Mouse (Mus musculus): ENCODE results near the gene Soga1. TPM values are rescaled to one million over a fixed set of nuclear protein-coding genes. Genes with fewer than 3 reads are reported as not detected.

Gene Soga1
- polyA plus RNA-seq, 1 experiment from 2014 or later, result 0.57 TPM

- no peak for DNase-seq (ENCODE audit: low spot score)
Measured at GRCm38 (mm10) chr2:157039900-157040648, 39.0 kb downstream of the Soga1 start.

DNA sequence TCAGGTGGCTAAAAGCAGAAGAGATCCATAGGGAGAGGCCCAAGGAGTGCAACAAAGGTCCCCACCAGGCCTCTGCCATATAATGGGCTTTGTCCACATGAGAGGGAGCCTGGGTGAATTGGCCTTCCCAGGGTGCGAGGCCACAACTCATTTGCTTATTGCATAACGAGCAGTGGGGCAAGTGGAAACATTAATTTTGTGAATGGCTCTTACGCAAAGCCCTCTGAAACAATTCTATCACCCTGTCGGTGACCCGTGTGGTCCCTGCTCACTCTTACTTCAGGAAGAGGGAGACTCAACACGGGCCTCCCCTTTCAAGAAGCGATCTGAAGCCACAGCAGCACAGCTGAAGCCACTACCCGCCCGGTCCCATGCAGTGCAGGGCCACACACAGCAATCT, 41.8 kb downstream of the Soga1 start:
- no peak for DNase-seq (ENCODE audit: low spot score)

DNA sequence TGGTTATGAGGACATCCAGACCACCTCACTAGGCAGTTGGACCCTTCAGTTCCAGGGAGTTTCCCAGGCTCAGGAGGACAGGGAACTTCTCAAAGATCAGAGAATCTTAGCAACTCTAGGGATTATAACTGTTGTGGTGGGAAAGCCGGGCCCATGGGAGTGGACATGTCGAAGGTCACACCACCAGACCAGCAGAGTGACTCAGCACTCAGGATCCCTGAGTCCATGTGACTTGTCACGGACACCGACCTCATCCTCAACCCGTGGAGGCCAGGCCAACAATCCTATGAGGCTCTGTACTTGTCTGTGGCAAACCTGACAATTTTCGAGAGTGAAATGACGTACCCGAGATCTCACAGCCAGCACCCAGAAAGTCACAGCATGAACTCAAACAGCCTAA, 42.7 kb downstream of the Soga1 start:
- no peak for DNase-seq (ENCODE audit: low spot score)

GRCm38 (mm10) chr2:157035371-157035770, 43.7 kb downstream of the Soga1 start:
- DNase-seq (ENCODE audit: low spot score), result no peak

DNA sequence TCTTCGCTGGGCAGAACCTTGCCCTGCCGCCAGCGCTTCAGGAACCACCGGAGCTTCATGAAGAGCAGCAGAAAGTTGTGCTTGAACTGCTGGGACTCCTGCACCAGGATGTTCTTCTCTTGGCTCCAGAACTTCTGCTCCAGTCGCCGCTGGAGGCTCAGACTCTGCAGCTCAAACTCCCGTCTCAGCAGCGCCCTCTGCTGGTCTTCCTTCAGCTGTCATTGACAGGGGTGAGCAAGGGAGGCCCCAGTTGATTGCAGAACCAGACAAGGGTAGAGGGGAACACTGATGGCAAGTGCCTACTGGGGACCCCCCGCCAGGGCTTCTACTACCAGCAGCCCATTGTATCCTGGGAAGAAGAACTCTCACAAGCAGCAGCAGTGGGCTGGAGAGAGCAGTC, 48.2 kb downstream of the Soga1 start:
- peak; percentile 80 for DNase-seq (ENCODE audit: low spot score)

DNA sequence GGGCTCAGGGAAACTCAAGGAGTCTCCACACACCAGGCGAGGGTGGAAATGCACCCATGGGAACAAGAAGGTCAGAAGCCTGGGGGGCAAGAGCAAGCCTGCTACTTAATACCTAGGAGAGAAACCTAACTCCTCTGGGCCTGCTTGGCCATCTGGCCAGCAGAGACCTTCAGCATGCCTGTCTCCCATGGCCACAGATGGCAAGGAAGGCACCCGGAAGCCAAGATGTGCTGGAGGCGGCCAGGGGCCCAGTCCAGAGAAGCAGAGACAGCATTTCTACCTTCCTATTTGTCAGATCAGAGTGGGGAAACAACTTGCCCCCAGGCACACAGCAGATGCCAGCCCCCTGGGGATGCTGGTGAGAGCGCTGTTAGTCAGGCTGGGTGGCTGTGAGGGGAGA, 50.8 kb downstream of the Soga1 start:
- no peak for DNase-seq (ENCODE audit: low spot score)

GRCm38 (mm10) chr2:157027106-157028008, 51.7 kb downstream of the Soga1 start:
- DNase-seq (ENCODE audit: low spot score), result no peak

DNA sequence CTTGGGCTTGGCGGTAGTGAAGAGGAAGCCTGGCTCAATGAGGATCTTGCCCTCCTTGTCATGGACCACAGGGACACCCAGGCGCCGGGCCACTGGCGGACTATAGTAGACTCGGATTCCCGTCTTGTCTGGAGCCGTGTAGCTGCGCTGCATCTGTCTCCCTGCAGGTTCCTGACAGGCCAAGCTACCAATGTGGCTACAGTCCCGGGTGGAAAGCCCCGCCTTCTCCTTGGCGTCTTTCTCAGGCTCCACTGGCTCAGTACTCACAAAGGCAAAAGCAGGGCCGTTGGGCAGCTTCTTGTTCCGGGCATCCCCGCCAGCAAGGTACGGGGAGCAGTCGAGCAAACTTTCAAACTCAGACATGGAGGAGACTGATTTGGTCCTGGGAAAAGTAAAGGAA, 57.9 kb downstream of the Soga1 start:
- DNase-seq (ENCODE audit: low spot score), result no peak

DNA sequence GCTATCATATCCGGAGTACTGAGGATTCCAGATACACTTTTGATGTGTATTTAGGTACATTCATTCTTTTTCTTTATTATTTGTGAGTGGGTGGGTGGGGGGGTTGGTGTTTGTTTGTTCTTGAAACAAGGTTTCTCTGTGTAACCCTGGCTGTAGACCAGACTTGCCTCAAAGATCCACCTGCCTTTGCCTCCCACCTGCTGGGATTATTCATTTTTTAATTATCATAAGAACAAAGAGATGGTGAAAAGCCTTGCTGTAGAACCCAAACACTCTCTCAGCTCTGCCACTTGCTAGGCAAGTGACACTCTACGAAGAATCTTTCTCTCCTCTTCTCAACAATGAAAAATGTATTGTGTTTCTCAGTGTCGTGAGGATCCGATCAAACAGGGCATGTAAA, 59.8 kb downstream of the Soga1 start:
- no peak for DNase-seq (ENCODE audit: low spot score)

GRCm38 (mm10) chr2:157016529-157017270, 62.4 kb downstream of the Soga1 start:
- no peak for DNase-seq (ENCODE audit: low spot score)

GRCm38 (mm10) chr2:157012341-157012740, 66.7 kb downstream of the Soga1 start:
- DNase-seq (ENCODE audit: low spot score), result no peak

DNA sequence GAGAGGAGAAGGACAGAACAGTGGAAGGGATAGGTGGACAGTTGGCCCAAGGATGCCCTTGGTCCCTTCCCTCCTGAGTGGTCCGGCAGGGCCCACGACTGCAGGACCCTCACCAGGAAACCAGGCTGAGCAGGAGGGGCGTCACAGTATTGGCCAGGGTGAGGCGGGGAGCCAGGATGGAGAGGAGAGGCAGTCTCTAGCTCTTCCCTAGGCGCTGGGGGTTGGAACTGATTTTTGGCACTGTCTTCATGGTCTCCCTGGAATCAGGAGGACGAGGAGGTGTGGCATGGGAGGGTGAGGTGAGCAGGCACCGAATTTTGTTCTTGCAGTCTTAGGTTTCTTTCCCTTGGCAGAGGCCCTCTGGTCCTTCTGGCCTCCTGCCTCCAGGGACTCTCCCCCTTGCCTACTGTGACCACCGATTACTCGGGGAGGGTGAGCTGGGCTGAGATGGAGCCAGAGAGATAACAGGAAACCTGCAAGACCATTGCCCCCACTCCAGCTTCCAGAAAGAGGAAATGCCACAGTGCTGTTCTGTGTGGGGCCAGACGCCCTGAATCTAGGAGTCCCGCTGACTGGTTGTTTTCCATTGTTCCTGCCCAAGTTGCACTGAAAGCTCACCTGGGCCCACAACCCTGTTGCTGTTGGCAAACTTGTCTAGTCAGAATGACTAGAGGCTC, 68.3 kb downstream of the Soga1 start:
- no peak for DNase-seq (ENCODE audit: low spot score)

DNA sequence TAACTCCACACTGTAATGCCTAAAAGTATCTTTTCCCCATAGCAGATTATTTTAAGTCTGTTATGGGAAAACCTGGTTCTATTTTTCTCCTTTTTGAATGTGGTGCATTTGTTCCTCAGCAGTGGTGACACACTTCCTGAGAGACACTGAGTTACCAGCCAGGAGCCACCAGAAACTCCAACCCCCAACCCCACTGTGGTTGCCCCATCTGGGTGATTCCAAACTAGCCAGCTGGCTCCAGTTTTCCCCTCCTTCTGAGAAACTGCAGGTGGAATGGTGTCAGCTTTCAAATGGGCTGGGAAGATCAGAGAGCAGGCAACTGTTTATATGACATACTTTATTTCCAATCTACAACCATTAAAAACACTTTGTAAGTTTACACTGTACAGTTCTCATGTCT, 68.9 kb downstream of the Soga1 start:
- DNase-seq (ENCODE audit: low spot score), result no peak

- DNase-seq (ENCODE audit: low spot score), result no peak
Measured at GRCm38 (mm10) chr2:157008509-157008908, 70.5 kb downstream of the Soga1 start.

- DNase-seq (ENCODE audit: low spot score), result no peak
Measured at GRCm38 (mm10) chr2:157007234-157007596, 71.8 kb downstream of the Soga1 start.

GRCm38 (mm10) chr2:157006511-157007233, 72.4 kb downstream of the Soga1 start, which contains the start of gene Dsn1:
Dsn1 (minus strand) TSS chr2:157007154.
- DNase-seq (ENCODE audit: low spot score), result peak; percentile 89

- DNase-seq (ENCODE audit: low spot score), result no peak
Measured at GRCm38 (mm10) chr2:157002321-157002720, 76.7 kb downstream of the Soga1 start.

DNA sequence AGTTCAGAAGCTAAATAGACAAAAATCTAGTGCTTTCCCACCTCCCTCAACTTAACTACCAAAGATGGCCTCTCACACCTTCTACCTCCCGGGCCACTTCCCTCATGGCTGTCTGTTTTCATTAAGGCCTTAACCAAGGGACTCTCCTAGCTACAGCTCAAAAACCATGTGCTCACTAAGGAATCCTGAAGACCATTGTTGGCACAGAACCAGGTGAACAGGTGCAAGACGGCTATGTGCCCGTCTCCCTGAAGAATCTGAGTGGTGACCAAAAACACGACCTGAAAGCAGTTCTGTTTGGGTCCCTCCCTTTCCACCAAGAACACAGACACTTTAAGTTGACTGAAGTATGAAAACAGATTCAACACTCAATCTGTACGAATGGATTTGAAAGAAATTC, 80.8 kb downstream of the Soga1 start:
- no peak for DNase-seq (ENCODE audit: low spot score)

DNA sequence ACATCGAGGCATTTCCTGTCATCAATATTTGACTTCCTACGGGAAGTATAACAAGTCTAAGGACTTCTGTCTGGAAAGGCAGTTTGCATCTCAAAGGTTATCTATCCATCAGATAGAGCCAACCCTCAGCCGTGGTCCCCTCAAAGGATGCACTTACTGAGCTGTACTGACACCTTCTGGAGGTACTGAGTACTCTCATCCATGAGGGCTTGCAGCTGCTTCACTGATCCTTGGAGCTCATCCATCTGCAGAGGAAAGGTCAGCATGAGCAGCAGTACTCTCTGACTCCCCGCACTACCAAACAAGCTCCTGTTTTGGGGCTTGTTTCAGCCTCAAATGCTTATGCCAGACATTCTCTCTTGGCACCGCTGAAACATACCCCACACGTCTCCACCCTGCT, 82.5 kb downstream of the Soga1 start:
- DNase-seq (ENCODE audit: low spot score), result peak; percentile 73

DNA sequence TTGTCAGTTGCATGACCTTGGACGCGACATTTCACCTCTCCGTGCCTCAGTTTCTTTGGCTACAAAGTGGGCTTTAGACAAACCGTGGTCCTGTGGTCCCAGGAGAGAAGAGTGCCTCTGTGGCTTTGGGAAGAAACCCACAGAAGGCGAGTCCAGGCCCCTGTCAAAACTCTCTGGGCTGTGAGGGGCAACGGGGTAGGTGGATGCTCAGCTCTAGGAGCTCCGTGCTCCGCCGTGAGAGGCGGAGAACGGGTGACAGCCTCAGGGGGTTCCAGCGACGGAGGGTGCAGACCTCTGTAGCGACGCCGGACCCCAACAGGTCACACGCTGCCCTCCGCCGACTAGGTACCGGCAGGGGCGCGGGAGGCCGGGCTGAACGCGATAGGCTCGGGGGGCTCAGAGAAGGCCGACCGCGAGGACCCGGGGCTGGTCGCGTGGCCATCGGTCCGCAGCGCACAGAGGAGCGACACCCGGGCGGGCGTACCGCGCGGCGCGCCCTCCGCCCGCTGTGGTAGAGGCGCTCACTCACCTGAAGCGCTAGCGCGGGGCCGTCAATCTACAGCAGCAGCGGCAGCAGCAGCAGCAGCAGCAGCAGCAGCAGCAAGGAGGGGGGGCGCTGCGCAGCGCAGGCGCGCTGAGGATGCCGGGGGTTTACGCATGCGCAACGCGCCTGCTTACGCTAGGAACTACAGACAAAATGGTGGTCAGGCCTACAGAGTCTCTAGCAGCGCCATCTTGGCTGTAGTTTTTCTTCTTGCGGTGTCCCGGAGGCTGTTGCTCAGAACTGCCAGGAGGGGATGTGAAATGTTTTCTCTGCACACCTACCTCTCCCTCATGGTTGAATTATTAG, 87.4 kb downstream of the Soga1 start, which contains the start of gene Ndrg3:
Ndrg3 (minus strand) TSS at position 587 of the 850 bp plus-strand sequence.
- peak; percentile 98 for DNase-seq (ENCODE audit: low spot score)
